Mouse (Mus musculus) bone marrow, adult 2 months (tissue): ENCODE measurements at regions not wholly inside any gene's neighbourhood (a gene's known extent, or its start where the extent isn't known, plus 50 kb on each side); places are given as distances from the start of the nearest gene placed in this dataset.

Source experiments
- CTCF ChIP-seq: fragments of 200-500 bp; IDR thresholded peaks from 2 replicates; pipeline ENCODE4 v1.5.1; 2011; ENCODE audit warnings: low read length, control low read depth; ENCODE audit not compliant: control insufficient read depth, insufficient read depth
- POLR2A ChIP-seq: fragments of 200-500 bp; IDR thresholded peaks from 2 replicates; pipeline ENCODE4 v1.6.1; 2011; ENCODE audit warnings: low read depth, mild to moderate bottlenecking, control low read depth, low read length, borderline replicate concordance; ENCODE audit not compliant: control insufficient read depth

- TF ChIP-seq CTCF (no peak), POLR2A (no peak)
Observed at GRCm38 (mm10) chr13:28604016-28604415, 346.7 kb downstream of the Gm11361 start.
